Mouse (Mus musculus) heart, adult 2 months (tissue): ENCODE measurements around the gene Gm4869.

ENCODE experiments used
- CTCF ChIP-seq: fragments of 200-600 bp; IDR thresholded peaks from 2 replicates; pipeline ENCODE4 v1.8.1; 2022; ENCODE audit warnings: antibody characterized with exemption, mild to moderate bottlenecking, moderate library complexity
- EP300 ChIP-seq: fragments of 200-500 bp; IDR thresholded peaks from 2 replicates; pipeline ENCODE4 v1.6.1; 2011; ENCODE audit warnings: low read depth, low read length, control low read depth; ENCODE audit not compliant: insufficient read depth
- POLR2A ChIP-seq: fragments of 200-500 bp; IDR thresholded peaks from 2 replicates; pipeline ENCODE4 v1.6.1; 2011; ENCODE audit warnings: mild to moderate bottlenecking, low read depth, low read length, control low read depth; ENCODE audit not compliant: insufficient read depth

GRCm38 (mm10) chr5:140538111-140538683 lies 92.8 kb downstream of the Gm4869 start:
- TF ChIP-seq POLR2A: no peak
- no peak for TF ChIP-seq CTCF
- no peak for TF ChIP-seq EP300
